Mouse (Mus musculus) MN1 (cell line): ENCODE results near the gene Nubp2.

Experiments used
- DNase-seq: peaks from one replicate; pipeline ENCODE4 v3.0.0-alpha.2; 2016; ENCODE audit warnings: low spot score

The Nubp2 gene

DNA sequence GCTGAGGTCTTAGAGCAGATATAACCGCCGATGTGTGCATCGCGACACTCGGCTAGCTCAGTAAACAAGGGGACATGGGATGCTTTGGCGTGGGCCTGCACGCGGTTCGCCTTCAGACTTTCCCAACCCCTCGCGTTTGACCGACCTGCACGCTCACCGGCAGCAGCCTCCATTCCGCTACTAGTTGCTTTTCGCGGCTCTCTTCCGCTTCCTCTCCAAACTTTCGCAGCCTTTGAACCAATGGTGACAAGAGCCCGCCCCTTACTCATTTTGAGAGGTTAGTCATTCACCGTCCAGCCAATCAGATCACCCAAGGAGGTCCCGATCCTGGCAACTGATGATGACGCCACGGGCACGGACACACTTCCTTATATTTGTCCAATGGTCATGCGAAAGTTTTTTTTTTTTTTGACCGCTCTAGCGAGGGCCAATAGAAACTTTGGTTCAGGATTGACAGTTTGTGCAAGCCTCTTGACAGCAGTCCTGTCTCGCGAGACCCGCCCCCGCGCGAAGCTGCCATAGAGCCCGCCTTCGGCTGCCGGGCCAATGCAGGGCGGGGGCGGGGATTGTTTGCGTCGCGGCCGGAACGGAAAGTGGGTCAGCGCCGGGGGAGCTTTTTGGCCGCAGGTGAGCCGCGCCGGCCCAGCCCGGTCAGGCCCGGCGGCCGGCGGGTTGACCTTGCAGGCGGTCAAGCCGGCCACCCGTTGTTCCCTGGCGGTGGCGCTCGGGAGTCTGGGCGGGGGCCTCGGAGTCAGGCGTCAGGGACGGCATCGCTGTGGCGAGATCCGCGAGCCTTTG is at the start of gene Nubp2, which contains the start of gene Spsb3:
TSS of gene Nubp2 (minus strand) at position 216 of the 798 bp plus-strand sequence.
TSS of gene Spsb3 (plus strand) at position 510 of the 798 bp plus-strand sequence.
- DNase-seq, result peak; percentile 99

DNA sequence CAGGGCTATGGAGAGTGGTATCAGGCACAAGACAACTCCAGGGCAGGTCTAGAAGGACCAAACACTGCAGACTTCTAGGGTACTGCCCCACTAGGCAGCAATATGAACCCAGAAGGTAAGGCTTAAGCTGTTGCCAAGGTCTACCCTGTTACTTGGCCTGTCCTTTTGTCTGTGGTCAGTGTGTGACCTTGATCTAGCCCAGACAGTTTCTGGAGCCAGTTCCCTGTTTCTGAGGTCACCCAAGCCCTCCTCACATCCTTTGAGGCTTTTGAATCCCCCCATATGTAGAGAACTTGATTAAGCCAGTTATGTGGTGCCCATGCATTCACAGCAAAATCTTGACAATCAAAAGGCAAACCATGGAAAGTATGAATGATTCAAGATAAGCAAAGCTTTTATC is 49.5 kb upstream of the Nubp2 start:
- DNase-seq, result no peak

DNA sequence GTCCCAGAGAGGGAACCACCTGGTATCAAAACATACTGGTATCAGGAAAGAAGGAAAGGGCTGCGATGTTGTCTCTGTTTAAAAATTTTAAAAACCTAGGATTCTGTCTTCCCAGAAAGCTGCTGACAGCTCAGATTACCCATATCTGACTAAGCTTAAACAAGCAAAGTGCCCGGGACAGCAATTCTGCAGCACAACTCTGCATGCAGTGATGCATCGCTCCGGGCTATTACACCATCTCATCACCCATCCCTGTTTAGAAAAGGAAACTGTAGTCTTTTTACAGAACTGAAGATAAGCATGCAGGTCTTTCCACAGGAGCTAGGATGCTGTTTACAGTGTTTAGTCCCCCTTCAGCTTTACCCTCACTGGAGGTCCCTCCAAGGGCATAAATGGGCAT is 48.8 kb upstream of the Nubp2 start:
- DNase-seq, result peak; percentile 29

DNA sequence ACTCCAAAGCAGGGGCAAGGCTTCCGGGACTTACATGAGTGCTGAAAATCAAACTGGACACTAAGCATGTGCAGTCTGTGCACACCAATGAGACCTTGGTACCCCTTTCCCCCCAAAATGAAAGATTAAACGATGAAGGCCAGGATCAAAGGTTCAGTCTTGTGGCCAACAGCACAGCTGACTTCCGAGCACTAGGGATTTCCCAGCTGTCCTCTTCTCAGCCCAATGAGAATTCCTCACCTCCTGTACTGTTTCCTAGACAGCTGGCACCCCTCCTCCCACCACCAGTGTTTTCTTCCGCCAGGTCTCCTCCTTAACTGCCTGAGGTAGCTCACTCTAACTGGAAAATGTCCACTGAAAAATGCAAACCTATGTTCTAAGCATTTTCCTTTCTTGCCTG is 47.0 kb upstream of the Nubp2 start:
- no peak for DNase-seq

DNA sequence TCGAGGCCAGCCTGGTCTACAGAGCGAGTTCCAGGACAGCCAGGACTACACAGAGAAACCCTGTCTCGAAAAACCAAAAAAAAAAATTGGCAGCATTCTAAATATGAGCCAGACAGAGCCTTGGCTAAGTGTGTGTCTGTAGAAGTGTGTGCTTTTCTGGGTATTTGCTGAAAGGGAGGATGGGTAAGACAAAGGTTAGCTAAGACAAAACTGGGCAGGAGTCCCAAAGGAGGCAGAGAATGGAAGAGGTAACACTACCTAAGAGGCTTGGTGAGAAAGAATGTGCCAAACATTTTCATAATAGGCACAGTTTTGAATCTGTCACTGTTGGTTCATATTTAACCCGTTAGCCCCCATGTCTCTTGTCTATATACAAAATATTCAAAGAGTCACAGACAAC is 46.3 kb upstream of the Nubp2 start:
- DNase-seq, result no peak

DNA sequence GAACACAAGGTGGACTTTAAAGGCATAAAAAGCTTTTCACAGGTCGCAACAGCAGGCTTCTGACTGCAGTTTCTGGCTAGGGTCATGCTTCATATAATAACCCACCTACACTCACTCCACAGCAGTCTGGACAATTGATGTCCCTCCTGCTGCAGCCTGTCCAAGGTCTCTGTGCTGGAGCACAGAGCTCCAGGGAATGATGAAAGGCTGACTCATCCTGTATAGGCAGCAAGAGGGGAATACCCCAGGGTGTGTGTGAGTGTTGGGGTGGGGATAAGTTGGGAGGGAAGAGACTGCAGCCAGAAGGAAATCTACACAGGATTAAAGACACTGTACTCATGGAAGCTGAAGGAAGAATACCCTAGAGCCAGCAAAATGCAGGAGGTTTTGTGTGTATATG is 43.4 kb upstream of the Nubp2 start:
- DNase-seq, result peak; percentile 68

DNA sequence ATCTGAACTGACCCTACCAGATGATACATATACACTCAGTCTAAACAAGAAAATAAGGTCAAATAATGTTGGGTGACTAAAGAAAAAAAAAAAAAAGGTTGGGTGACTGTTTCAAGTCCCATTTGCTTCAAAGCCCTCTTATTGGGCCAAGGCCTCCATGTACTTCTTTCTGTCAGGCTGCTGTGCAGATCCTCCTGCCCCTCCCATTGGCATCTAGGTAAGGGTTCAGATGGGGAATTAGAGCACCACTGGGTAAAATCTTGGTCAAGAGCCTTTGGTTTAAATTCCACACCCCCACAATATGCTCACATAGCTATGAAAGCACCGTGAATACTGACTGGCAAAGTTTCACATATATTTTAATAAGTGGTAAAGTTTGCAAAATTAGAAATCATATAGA is 37.1 kb upstream of the Nubp2 start:
- DNase-seq, result no peak

DNA sequence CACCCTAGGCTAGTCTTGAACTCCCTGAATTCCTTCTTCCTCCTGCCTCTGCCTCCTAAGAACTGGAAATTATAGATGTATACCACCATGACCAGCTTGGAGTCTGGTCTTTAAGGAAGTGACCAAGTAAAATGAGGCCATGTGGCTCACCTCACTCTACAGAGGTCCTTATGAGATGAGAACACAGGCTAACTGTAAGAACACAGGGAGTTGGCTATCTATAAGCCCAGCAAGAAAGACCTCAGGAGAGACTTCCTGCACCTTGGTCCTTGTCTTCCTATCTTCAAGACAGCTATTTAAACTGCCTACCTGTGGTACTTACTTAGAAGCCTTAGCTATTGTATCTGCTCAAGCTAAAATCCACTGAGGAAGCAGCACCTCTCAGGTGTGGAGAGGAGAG is 27.8 kb upstream of the Nubp2 start:
- DNase-seq, result no peak

DNA sequence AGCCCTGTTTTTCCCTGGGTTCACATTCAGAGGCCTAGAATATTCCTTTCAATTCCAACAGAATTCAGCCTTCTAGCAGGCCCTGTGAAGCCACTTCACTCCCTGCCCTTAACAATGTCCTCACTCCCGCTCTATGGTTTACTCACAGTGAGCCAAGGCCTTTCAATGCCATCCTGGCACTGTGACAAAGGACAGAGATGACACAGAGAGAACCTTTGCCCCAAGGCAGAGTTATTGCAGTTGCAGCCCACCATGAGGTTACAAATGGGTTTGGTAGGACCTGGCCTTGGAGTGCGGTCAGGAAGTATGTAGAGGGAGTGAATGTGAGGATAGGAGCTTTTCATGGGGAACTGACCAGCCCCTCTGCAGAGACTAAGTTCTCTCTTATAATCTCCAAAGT is 21.4 kb upstream of the Nubp2 start:
- DNase-seq, result no peak

DNA sequence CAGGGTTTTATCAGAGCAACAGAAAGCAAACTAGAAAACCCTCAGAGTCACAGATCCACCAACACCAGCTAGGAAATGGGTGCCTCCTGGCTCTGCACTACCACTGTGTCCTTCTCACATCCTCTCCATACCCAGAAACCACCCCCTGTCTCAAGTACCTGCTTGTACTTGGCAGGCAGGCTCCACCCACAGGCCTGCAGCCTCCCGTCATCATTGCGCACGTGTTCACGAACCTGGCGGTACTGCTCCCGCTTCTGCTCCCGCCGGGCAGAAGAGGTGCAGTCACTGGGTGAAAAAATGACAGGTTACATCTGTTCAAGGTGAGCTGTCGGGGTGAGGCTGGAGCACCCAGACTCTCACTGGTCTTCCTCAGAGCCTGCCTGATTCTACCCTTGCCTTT is 17.6 kb upstream of the Nubp2 start:
- DNase-seq, result no peak

DNA sequence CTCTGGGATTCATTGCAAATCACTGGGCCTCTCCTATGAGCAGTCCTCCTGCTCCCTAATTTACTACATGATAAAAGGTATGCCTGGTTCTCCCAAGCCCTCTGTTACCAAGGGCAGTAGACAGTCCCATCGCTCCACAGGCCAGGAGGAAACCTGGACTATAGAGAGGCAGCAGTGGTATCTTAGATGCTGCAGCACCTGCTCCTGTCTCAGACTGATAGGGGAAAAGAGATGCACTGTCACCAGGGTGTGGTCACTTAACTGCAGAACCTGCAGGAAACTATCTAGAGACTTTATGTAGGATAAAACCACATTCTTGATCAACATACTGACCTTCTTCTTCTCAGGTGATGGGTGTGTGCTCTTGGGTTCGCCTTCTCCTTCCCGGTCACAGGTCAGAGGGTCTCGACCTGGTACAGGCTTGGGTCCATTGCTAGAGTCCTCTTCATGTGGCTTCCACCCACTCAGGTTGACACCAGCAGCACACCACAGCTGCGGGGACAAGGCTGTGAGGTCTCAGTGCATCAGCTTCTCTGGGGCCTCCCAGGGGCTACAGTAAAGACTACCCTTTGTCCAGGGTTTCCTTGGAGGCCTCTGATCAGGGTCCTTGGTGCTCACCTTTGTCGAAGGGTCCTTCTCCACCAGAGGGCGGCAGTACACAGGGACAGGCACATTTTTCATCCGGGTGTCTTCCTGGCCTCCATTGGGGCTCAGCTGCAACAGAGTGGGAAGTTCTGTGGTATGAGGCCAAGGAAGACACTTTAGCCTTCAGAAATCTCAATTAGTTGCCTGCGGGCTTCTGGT is 16.7 kb upstream of the Nubp2 start:
- peak; percentile 44 for DNase-seq

DNA sequence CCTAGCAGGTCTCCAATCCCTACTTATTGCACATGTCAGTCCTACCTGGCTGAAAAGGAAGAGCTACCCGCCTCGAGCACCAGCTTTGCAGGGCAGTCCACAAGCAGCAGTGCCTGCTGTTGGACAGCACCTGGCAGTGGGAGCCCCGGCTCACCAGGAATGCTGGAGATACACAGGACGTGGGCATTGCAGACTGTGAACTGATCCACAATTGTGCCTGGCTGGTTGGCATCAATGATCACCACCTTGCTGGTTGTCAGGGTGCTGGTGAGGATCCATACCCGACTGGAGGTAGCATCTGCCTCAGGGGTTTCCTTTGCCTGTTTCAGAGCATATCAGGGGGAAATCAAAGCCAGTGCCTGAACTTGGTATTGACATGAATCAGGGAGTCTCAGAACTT is 16.0 kb upstream of the Nubp2 start:
- no peak for DNase-seq

DNA sequence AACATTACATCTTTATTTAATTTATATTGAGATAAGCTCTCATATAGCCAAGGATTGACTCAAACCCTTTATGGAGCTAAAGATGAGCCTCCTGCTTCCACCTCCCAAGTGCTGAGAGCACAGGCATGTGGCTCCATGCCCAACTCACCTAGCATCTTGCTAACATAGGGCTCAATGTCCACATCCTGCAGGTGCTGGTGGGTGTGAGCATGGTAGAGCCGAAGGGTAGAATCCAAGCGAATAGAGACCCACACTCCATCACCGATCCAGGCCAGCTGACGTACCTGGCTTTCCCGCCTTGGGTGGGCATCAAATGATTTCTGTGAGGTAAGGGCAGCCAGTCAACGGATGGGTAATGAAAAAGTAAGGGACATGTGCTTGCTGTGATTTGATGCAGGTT is 13.9 kb upstream of the Nubp2 start:
- DNase-seq, result no peak

DNA sequence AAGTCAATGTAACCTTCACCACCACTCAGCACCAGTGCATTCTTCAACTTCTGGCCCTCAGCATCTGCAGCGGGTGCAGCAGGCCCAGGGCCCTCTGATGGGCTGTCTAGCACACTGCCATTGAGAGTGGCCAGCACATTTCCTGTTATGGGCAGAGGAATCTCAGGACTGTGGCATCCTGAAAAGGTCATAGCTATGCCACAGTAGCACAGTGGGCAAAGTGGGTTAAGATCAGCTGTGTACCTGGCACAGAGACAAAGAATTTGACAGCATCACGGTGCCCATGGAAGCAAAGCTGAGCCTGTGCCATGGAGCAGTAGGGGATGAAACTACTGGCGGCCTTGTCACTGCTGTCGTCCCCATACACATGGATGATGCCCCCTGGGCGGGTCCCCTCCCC is 13.0 kb upstream of the Nubp2 start:
- no peak for DNase-seq

DNA sequence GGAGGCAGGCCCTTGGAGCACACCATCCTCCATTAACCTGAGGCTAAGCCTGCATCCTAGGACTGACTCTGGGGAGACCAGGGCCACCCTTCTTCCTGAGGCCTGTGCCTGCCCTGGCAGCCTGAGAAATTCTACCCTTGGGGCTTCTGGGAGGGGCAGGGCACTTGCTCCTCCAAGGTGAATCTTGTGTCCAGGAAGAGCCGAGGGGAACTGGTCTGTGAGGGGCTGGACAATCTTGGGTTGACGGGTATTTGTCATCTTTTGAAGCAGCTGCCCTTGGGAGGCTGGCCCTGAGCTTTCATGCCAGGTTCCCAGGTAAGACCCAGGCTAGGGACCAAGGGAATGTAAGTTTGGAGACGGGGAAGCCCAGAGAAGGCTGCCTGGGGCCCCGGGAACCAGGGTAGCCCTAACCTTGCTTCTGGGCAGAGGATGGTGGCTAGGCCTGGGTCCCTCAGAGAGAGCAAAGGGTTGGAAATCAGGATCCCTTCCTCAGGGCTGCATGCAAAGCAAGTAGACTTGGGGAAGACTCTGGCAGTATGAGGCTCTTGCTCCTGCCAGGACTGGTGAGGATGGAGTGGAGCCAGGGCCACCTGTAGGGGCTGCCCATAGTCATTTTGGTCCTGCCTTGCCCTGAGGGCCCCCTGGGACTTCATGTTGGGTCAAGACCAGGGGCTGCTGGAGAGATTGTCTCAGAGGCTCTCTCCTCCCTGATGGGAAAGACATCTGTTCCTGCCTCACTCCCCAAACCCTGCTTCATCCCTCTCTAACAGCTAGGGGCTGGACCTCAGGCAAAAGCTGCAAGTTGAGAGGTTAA is 12.1 kb upstream of the Nubp2 start:
- no peak for DNase-seq

DNA sequence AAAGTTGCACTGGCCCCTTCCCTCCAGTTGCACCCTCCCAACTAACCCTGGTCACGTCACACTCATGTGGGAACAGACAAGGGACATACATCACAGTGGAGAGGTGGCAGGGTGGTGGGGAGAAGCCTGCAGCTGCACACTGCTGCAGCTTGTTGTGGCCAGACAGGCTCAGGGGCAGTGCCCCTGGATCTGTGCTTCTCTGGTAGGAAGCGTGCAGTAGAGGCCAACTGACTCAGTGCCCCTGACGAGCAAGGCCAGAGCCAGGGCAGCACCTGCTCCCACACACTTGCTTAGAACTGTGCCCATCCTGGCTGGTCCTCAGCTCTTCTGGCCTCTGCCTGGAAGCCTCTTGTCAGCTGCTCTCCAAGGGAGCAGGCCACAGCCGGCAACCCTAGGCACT is 11.5 kb upstream of the Nubp2 start:
- DNase-seq, result no peak

DNA sequence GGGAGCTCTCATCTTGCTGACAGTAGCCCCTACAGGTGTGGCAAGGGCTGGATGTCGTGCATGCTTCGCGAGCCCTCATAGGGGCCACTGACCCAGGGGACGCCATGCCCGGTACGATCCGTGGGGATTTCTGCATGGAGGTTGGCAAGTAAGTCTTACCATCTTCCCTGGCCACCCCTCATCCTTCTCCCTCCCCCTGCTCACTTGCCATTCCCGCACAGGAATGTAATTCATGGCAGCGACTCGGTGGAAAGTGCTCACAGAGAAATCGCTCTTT is 10.8 kb upstream of the Nubp2 start:
- DNase-seq, result no peak

DNA sequence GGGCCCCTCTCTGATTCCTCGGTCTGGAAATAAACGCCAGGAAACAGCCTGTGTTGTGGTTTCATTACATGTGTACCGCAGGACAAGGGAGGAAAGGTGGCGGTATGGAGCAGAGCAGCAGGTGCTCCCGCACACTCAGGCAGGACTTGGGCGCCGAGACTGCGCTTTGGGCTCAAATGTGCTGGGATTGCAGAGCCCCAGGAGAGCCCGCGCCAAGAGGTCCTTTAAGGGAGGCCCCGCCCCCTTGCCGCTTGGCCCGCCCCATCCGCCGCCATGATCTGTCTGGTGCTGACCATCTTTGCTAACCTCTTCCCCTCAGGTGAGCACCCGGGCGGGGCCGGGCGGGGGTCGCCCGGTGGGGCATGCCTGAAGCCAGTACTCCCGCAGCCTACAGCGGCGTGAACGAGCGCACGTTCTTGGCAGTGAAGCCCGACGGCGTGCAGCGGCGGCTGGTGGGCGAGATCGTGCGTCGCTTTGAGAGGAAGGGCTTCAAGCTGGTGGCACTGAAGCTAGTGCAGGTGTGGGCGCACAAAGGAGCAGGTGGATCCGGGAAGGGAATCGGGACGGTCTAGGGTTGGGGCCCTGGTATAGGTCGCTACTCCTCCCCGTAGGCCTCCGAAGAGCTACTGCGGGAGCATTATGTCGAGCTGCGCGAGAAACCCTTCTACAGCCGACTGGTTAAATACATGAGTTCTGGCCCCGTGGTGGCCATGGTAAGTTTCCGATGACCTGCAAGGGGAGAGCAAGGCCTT is 10.3 kb upstream of the Nubp2 start, which contains the start of gene Nme3:
TSS of gene Nme3 (plus strand) at position 260 of the 752 bp plus-strand sequence.
- peak; percentile 83 for DNase-seq

DNA sequence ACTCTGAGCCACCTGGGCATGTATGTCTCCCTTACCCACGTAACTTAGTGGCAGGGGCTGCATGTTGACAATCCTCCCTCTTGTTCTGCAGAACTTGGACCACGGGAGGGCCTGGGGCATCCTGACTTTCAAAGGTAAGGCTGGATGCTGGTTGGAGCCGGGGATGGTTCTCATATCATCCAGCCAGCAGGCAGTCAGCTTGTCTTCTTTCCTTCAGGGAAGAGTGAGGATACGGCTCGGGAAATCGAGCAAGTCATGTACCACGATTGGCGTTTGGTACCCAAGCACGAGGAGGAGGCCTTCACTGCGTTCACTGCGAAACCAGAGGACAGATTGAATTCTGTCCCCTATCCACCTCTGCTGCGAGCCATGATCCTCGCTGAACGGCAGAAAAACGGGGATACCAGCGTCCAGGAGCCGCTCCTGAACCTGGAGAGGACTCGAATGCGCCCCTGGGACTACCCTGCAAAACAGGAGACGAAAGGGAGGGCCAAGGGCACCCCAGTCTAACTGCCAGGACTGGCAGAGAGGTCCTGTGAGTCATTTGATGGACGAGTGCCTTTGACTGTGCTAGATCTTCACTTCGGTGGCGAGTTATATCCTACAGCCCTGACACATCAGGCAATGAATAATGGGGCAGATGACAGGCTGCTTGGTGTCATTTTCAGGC is 9.6 kb upstream of the Nubp2 start:
- no peak for DNase-seq

DNA sequence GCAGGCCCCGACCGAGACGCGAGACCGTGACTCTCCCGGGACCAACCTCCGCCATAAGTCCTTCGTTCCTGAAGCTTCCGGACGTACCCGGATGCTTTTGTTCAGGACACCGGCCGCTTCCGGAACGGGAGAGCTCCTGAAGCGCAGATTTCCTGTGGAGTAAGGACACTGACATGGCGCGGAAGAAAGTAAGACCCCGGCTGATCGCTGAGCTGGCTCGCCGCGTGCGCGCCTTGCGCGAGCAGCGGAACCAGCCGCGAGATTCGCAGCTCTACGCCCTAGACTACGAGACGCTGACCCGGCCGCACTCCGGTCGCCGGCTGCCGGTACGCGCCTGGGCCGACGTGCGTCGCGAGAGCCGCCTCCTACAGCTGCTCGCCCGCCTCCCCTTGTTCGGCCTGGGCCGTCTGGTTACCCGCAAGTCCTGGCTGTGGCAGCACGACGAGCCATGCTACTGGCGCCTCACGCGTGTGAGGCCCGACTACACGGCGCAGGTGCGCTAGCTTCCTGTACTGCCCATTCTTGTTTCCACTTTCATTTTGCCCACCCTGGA is 8.9 kb upstream of the Nubp2 start, which contains the start of the genes Eme2 and Mrps34:
TSS of gene Eme2 (minus strand) at position 93 of the 553 bp plus-strand sequence.
TSS of gene Mrps34 (plus strand) at position 122 of the 553 bp plus-strand sequence.
- peak; percentile 93 for DNase-seq
